Mouse (Mus musculus) heart, postnatal 0 days (tissue): ENCODE measurements around the gene Leo1.

Source experiments
- CTCF ChIP-seq: IDR thresholded peaks from 2 replicates; pipeline ENCODE4 v1.5.1; 2016; ENCODE audit warnings: antibody characterized with exemption, control low read depth, low read depth
- EP300 ChIP-seq: IDR thresholded peaks from 2 replicates; pipeline ENCODE4 v1.6.1; 2016; ENCODE audit warnings: antibody characterized with exemption, low read depth

DNA sequence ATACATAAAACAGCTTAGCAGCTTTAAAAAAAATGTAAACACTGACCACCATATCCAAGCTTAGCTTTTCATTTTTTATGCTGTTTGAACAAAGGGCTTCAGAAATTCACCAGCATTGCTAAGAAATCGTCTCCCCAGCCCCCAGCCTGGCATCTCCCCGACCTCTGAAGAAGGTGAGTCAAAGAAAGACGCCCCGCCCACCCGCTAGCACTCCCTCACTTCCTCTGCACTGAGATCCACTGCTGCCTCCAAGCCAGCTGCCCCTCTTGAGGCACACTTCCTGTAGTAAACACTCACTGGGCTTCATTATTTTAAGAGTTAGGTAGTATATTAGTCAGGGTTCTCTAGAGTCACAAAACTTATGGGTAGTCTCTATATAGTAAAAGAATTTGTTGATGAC lies 27.1 kb upstream of the Leo1 start:
- no peak for TF ChIP-seq CTCF
- TF ChIP-seq EP300, result no peak
